Comparison of ENCODE assay signal across 8 mouse cellular contexts in genomic region chr4:9136188-9136569, GRCm38 (mm10).
DNase-seq lines count a peak whose midpoint lies in the region; ATAC-seq lines count a peak whose summit lies in the region.

No protein-coding gene starts in this region.

- H3K4me3 ChIP-seq in embryonic facial prominence, embryonic 11.5 days (ENCODE audit: low read depth, low read length): peak overlapping the region; percentile 11; the same call in 1 of the 2 replicates
- H3K4me3 ChIP-seq in hindbrain, embryonic 13.5 days: peak overlapping the region; percentile 19

- H3K4me2 ChIP-seq in embryonic facial prominence, embryonic 11.5 days (ENCODE audit: low read depth, low read length): peak overlapping the region; percentile 14; the same call in 1 of the 2 replicates
- peak overlapping the region; percentile 53 for H3K4me2 ChIP-seq in hindbrain, embryonic 13.5 days

- 0 out of 2 replicates have a peak overlapping the region, but pooled peaks have one; percentile 10 for H3K9ac ChIP-seq in embryonic facial prominence, embryonic 11.5 days (replicated peaks; ENCODE audit: low read length)
- peak overlapping the region; percentile 70 for H3K9ac ChIP-seq in hindbrain, embryonic 13.5 days

- H3K36me3 ChIP-seq in embryonic facial prominence, embryonic 11.5 days (replicated peaks; ENCODE audit: control insufficient read depth, insufficient read depth, low read depth, low read length): no peaks in the 10 kb centered on the region
- no peaks in the 10 kb centered on the region for H3K36me3 ChIP-seq in hindbrain, embryonic 13.5 days

- peak; percentile 30 to 31 for DNase-seq in left cerebral cortex, adult 8-10 months (ENCODE audit: low spot score in 2 of 2)
- DNase-seq in left cerebral cortex, adult 11 months (ENCODE audit: low spot score): no peak
- DNase-seq in adrenal gland, postnatal 25 days: peak; percentile 31
- DNase-seq in embryonic facial prominence, embryonic 11.5 days (ENCODE audit: low spot score): no peak
- DNase-seq in mesoderm, embryonic 11.5 days (ENCODE audit: low read depth, low spot score): peak; percentile 43
- DNase-seq in testis, postnatal 10 days (ENCODE audit: low spot score): peak; percentile 56
- no peak for DNase-seq in thymus, postnatal 14 days

- no peaks in the 10 kb centered on the region for H3K4me1 ChIP-seq in embryonic facial prominence, embryonic 11.5 days (ENCODE audit: control insufficient read depth, insufficient read depth, low read length)
- H3K4me1 ChIP-seq in hindbrain, embryonic 13.5 days (replicated peaks): peaks cover 20% of the 10 kb centered on the region

- peak; percentile 73; the same call in 1 of the 2 replicates for ATAC-seq in embryonic facial prominence, embryonic 11.5 days (replicated peaks; ENCODE audit: insufficient number of reproducible peaks, low FRiP score, low TSS enrichment, low read depth)
- ATAC-seq in hindbrain, embryonic 13.5 days (ENCODE audit: low FRiP score): peak; percentile 91

- no peaks in the 10 kb centered on the region for H3K27me3 ChIP-seq in embryonic facial prominence, embryonic 11.5 days (ENCODE audit: control insufficient read depth, insufficient read depth, low read length)
- H3K27me3 ChIP-seq in hindbrain, embryonic 13.5 days: no peaks in the 10 kb centered on the region

- H3K9me3 ChIP-seq in embryonic facial prominence, embryonic 11.5 days (replicated peaks; ENCODE audit: control insufficient read depth, low read length): no peaks in the 10 kb centered on the region
- no peaks in the 10 kb centered on the region for H3K9me3 ChIP-seq in hindbrain, embryonic 13.5 days

- WGBS in embryonic facial prominence, embryonic 11.5 days: 13% methylated on average over 10 of the region's 10 CpGs
- WGBS in hindbrain, embryonic 13.5 days: 8% methylated on average over 10 of the region's 10 CpGs

- H3K27ac ChIP-seq in embryonic facial prominence, embryonic 11.5 days (replicated peaks; ENCODE audit: low read depth, low read length): no peak overlapping the region
- H3K27ac ChIP-seq in hindbrain, embryonic 13.5 days: peak overlapping the region; percentile 90

Comparison
In these comparisons a context has a peak if more than half of its experiments do, and no peak if none do; other contexts are left out.
1. DNase-seq: peak in left cerebral cortex, adult 8-10 months (2 of 2), adrenal gland, postnatal 25 days (single experiment), mesoderm, embryonic 11.5 days (single experiment) and testis, postnatal 10 days (single experiment); none in left cerebral cortex, adult 11 months (single experiment), embryonic facial prominence, embryonic 11.5 days (single experiment) and thymus, postnatal 14 days (single experiment).